Mouse (Mus musculus) ovary, adult 18-20 months (tissue): Measurements from ENCODE around the gene Acsl6.
A peak's percentile ranks its signal among the peaks of the same experiment; 100 is the strongest.
"Not testable (repeated sequence)": the region's sequence is repeated elsewhere in the genome, so short reads cannot be mapped to it uniquely, and the experiment has no call there.

Experiments used
- DNase-seq: peaks from one replicate; pipeline ENCODE4 v3.0.0; 2022; ENCODE audit warnings: low spot score, mixed read lengths

Acsl6 gene

GRCm38 (mm10) chr11:54303728-54304470 lies at the start of gene Acsl6:
Acsl6 (plus strand) TSS chr11:54303798.
- no peak for DNase-seq

GRCm38 (mm10) chr11:54254114-54254513 lies 49.5 kb upstream of the Acsl6 start:
- DNase-seq = no peak

GRCm38 (mm10) chr11:54256624-54257376 lies 46.8 kb upstream of the Acsl6 start:
- peak; percentile 48 for DNase-seq

- no peak for DNase-seq
Measured at GRCm38 (mm10) chr11:54263405-54264031, 40.1 kb upstream of the Acsl6 start.

GRCm38 (mm10) chr11:54264542-54264941 lies 39.1 kb upstream of the Acsl6 start:
- DNase-seq = no peak

GRCm38 (mm10) chr11:54267177-54267576 lies 36.4 kb upstream of the Acsl6 start, which contains the start of gene Il3:
Il3 (minus strand) TSS chr11:54267277.
- no peak for DNase-seq

GRCm38 (mm10) chr11:54269191-54269896 lies 34.3 kb upstream of the Acsl6 start:
- no peak for DNase-seq

GRCm38 (mm10) chr11:54271437-54271949 lies 32.1 kb upstream of the Acsl6 start:
- DNase-seq = no peak

GRCm38 (mm10) chr11:54287821-54288453 lies 15.7 kb upstream of the Acsl6 start:
- DNase-seq = no peak

GRCm38 (mm10) chr11:54292163-54292562 lies 11.4 kb upstream of the Acsl6 start:
- DNase-seq = no peak

GRCm38 (mm10) chr11:54293980-54294807 lies 9.4 kb upstream of the Acsl6 start:
- DNase-seq = no peak

- DNase-seq = no peak
Measured at GRCm38 (mm10) chr11:54295971-54296370, 7.6 kb upstream of the Acsl6 start.

GRCm38 (mm10) chr11:54296734-54297133 lies 6.9 kb upstream of the Acsl6 start:
- DNase-seq = no peak

GRCm38 (mm10) chr11:54297471-54297870 lies 6.1 kb upstream of the Acsl6 start:
- DNase-seq = not testable (repeated sequence)

- DNase-seq = no peak
Measured at GRCm38 (mm10) chr11:54298777-54299176, 4.8 kb upstream of the Acsl6 start.

GRCm38 (mm10) chr11:54301994-54302393 lies 1.6 kb upstream of the Acsl6 start:
- no peak for DNase-seq

- DNase-seq = no peak
Measured at GRCm38 (mm10) chr11:54302606-54303005, 992 bp upstream of the Acsl6 start.

- DNase-seq = no peak
Measured at GRCm38 (mm10) chr11:54303076-54303727, 396 bp upstream of the Acsl6 start.

GRCm38 (mm10) chr11:54304471-54304873 lies 874 bp downstream of the Acsl6 start:
- DNase-seq = no peak

GRCm38 (mm10) chr11:54305331-54305730 lies 1.7 kb downstream of the Acsl6 start:
- no peak for DNase-seq
